Mouse (Mus musculus): ENCODE measurements at regions not wholly inside any gene's neighbourhood (a gene's known extent, or its start where the extent isn't known, plus 50 kb on each side); places are given as distances from the start of the nearest gene placed in this dataset.

DNA sequence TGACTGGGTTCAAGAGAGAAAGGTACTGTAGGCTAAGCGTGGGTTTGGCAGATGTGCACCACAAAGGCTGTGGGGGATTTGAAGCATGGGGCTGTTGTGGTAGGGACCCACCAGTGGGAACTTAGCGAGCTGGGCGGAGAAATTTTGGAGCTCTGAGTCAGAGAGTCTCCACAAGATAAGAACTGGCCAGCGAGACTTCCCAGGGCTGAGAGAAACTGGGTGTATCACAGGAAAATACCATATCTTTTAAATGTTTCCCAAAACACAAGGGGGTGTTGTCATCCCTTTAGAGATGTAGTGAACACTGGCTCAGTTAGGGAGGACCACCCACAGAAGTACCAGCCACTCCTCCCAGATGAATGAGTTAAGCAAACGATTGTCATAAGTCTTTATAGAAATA is 107.3 kb upstream of the Arid2 start:
- Histone ChIP-seq H3K27me3 (ENCODE audit: insufficient read depth, low read length) (0 out of 2 replicates have a peak, but pooled peaks cover 3% of the 10 kb centered on the region), H3K4me1 (replicated peaks; ENCODE audit: low read depth, low read length) (peaks cover 72% of the 10 kb centered on the region)
- no peak for TF ChIP-seq POU5F1 (IDR thresholded peaks at IDR 0.05; ENCODE audit: borderline replicate concordance, low read length)
- no peak for TF ChIP-seq CTCF (conservative IDR thresholded peaks at IDR 0.05; ENCODE audit: low read length)
- TF ChIP-seq NANOG (IDR thresholded peaks at IDR 0.05; ENCODE audit: borderline replicate concordance, low read length): no peak

DNA sequence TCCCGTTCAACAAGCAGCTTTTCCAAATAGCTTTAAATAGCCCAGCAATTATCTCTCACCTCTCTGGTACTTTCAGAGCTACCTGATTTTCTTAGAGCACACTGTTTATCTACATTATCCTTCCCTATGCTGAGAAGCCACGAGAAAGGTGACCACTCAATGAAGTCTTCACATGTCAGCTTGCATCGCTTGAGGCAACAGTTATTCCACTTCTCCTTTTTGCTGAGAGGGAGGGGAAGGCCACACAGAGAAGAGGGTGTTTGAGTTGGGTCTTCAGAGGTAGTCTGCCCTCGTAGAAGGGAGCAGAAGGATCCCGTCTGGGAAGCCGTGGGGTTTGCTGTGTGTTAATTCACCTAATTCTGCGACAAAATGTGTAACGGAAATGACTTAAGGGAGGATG is 106.3 kb upstream of the Arid2 start:
- H3K27me3 ChIP-seq (ENCODE audit: insufficient read depth, low read length): 0 out of 2 replicates have a peak, but pooled peaks cover 3% of the 10 kb centered on the region
- peaks cover 7% of the 10 kb centered on the region for H3K9me3 ChIP-seq (ENCODE audit: low read length)
- H3K4me1 ChIP-seq (replicated peaks; ENCODE audit: low read depth, low read length): peaks cover 65% of the 10 kb centered on the region
- H3K36me3 ChIP-seq (ENCODE audit: insufficient read depth, low read length): peaks cover 10% of the 10 kb centered on the region; the same call in 1 of the 2 replicates
- no peak overlapping the region for H3K4me3 ChIP-seq (replicated peaks; ENCODE audit: low read length)
- TF ChIP-seq NANOG (IDR thresholded peaks at IDR 0.05; ENCODE audit: borderline replicate concordance, low read length) (no peak), CTCF (conservative IDR thresholded peaks at IDR 0.05; ENCODE audit: low read length) (no peak), POU5F1 (IDR thresholded peaks at IDR 0.05; ENCODE audit: borderline replicate concordance, low read length) (no peak)

More for the DNA sequence above, 107.3 kb upstream of the Arid2 start:
- Histone ChIP-seq H3K9me3 (ENCODE audit: low read length) (peaks cover 1% of the 10 kb centered on the region; the same call in 1 of the 2 replicates), H3K4me3 (replicated peaks; ENCODE audit: low read length) (peak overlapping the region; percentile 77), H3K36me3 (ENCODE audit: insufficient read depth, low read length) (peaks cover 4% of the 10 kb centered on the region; the same call in 1 of the 2 replicates)

DNA sequence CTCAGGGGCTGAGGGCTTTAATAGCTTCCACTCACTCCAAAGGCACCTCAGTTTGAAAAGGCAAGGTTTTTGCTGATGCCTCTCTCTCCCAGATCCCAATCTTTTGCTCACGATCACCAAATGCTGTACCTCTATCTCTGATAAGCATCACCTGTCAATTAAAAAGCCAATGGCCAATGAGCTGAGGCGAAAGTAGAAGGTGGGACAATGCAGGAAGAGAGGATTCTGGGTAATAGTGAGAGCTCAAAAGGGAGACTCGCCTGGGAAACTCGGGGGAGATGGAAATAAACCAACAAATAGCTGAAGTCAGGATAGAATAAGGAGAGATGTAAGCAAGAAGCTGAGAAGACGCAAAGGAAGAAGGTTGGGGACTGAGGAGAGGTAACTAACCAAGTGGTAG is 105.0 kb upstream of the Arid2 start:
- Histone ChIP-seq H3K36me3 (ENCODE audit: insufficient read depth, low read length) (peaks cover 13% of the 10 kb centered on the region; the same call in 1 of the 2 replicates), H3K9me3 (ENCODE audit: low read length) (peaks cover 7% of the 10 kb centered on the region), H3K4me3 (replicated peaks; ENCODE audit: low read length) (peak overlapping the region; percentile 43), H3K27me3 (ENCODE audit: insufficient read depth, low read length) (0 out of 2 replicates have a peak, but pooled peaks cover 3% of the 10 kb centered on the region), H3K4me1 (replicated peaks; ENCODE audit: low read depth, low read length) (peaks cover 51% of the 10 kb centered on the region)
- TF ChIP-seq CTCF (conservative IDR thresholded peaks at IDR 0.05; ENCODE audit: low read length) (no peak), NANOG (IDR thresholded peaks at IDR 0.05; ENCODE audit: borderline replicate concordance, low read length) (no peak), POU5F1 (IDR thresholded peaks at IDR 0.05; ENCODE audit: borderline replicate concordance, low read length) (no peak)

DNA sequence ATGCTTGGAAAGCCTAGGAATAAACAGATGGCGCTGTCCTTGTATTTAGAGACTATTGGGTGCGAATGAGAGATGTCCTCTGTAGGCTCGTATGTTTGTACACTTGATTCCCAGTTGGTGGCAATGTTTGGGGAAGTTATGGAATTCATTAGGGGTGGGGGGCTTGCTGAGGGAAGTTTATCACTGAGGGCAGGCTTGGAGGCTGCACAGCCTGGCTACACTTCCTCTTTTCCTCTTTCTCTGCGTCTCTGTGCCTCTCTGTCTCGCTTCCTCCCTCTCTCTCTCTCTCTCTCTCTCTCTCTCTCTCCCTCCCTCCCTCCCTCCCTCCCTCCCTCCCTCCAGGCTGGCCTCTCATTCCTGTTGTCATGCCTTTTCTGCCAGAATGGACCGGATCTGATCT is 104.2 kb upstream of the Arid2 start:
- H3K9me3 ChIP-seq (ENCODE audit: low read length): peaks cover 7% of the 10 kb centered on the region
- peaks cover 44% of the 10 kb centered on the region for H3K4me1 ChIP-seq (replicated peaks; ENCODE audit: low read depth, low read length)
- H3K4me3 ChIP-seq (replicated peaks; ENCODE audit: low read length): peak overlapping the region; percentile 43; the same call in 1 of the 2 replicates
- no peaks in the 10 kb centered on the region for H3K27me3 ChIP-seq (ENCODE audit: insufficient read depth, low read length)
- peaks cover 18% of the 10 kb centered on the region; the same call in 1 of the 2 replicates for H3K36me3 ChIP-seq (ENCODE audit: insufficient read depth, low read length)
- TF ChIP-seq POU5F1 (IDR thresholded peaks at IDR 0.05; ENCODE audit: borderline replicate concordance, low read length): no peak
- no peak for TF ChIP-seq NANOG (IDR thresholded peaks at IDR 0.05; ENCODE audit: borderline replicate concordance, low read length)
- TF ChIP-seq CTCF (conservative IDR thresholded peaks at IDR 0.05; ENCODE audit: low read length): no peak

DNA sequence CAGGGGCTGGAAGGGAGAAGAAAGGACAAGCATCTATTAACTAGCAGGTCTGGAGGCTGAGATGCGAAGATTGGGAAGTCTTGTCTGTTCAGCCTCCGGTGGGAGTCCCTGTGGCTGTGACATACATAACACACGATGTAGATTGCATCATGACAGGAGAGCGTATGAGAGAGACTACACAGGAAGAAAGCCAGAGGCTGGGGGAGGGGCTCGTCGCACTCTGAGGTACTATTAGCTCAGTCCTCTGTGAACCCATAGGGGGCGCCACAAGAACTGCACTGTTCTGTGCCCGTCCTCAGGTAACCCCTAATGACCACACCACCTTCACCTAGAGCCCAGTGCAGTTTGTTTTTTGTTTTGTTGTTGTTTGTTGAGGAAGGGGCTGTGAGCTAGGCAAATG is 102.7 kb upstream of the Arid2 start:
- H3K4me3 ChIP-seq (replicated peaks; ENCODE audit: low read length): no peak overlapping the region
- H3K4me1 ChIP-seq (replicated peaks; ENCODE audit: low read depth, low read length): peaks cover 31% of the 10 kb centered on the region
- no peaks in the 10 kb centered on the region for H3K27me3 ChIP-seq (ENCODE audit: insufficient read depth, low read length)
- peaks cover 18% of the 10 kb centered on the region for H3K36me3 ChIP-seq (ENCODE audit: insufficient read depth, low read length)
- H3K9me3 ChIP-seq (ENCODE audit: low read length): peaks cover 7% of the 10 kb centered on the region
- TF ChIP-seq NANOG (IDR thresholded peaks at IDR 0.05; ENCODE audit: borderline replicate concordance, low read length): no peak
- TF ChIP-seq CTCF (conservative IDR thresholded peaks at IDR 0.05; ENCODE audit: low read length): no peak; the same call in 1 of the 2 replicates
- TF ChIP-seq POU5F1 (IDR thresholded peaks at IDR 0.05; ENCODE audit: borderline replicate concordance, low read length): no peak

DNA sequence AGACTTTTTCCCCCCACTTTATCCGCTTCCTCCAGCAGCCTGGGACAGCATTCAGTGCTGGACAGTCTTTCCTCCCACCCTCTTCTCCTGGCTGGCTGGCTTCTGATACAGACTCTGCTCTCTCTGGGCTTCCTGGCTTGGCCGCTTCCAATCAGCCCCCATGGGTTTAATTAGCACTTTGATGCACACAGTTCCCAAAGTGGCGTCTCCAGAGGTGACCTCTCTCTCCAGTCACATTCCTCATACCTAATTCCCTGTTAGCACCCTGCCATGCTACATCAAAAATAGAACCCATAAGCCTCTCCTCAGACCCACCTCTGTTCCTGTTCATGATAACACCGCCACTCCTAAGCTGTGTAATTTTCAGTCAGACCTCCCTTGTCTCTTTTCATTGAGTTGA is 101.9 kb upstream of the Arid2 start:
- no peaks in the 10 kb centered on the region for H3K27me3 ChIP-seq (ENCODE audit: insufficient read depth, low read length)
- peaks cover 25% of the 10 kb centered on the region for H3K4me1 ChIP-seq (replicated peaks; ENCODE audit: low read depth, low read length)
- no peak overlapping the region for H3K4me3 ChIP-seq (replicated peaks; ENCODE audit: low read length)
- peaks cover 18% of the 10 kb centered on the region for H3K36me3 ChIP-seq (ENCODE audit: insufficient read depth, low read length)
- TF ChIP-seq NANOG (IDR thresholded peaks at IDR 0.05; ENCODE audit: borderline replicate concordance, low read length): no peak
- no peak for TF ChIP-seq CTCF (conservative IDR thresholded peaks at IDR 0.05; ENCODE audit: low read length)
- TF ChIP-seq POU5F1 (IDR thresholded peaks at IDR 0.05; ENCODE audit: borderline replicate concordance, low read length): no peak
- peaks cover 7% of the 10 kb centered on the region for H3K9me3 ChIP-seq (ENCODE audit: low read length)

DNA sequence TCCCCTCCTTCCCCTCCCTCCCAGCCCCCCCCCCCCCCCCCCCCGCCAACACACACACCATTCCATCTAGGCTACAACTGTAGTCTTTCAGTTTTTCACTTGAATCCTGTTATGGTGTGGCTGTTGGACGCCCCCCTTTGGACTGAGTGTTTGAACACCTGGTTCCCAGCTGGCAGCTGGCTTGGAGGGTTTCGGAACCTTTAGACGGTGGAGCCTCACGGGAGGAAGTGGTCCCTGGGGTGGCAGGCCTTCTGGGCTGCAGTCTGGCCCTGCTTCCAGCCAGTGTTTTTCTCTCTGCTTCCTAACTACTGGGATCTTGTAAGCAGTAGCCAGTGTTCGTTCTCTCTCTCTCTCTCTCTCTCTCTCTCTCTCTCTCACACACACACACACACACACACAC is 101.4 kb upstream of the Arid2 start:
- TF ChIP-seq NANOG (IDR thresholded peaks at IDR 0.05; ENCODE audit: borderline replicate concordance, low read length) (no peak), POU5F1 (IDR thresholded peaks at IDR 0.05; ENCODE audit: borderline replicate concordance, low read length) (no peak), CTCF (conservative IDR thresholded peaks at IDR 0.05; ENCODE audit: low read length) (no peak)

DNA sequence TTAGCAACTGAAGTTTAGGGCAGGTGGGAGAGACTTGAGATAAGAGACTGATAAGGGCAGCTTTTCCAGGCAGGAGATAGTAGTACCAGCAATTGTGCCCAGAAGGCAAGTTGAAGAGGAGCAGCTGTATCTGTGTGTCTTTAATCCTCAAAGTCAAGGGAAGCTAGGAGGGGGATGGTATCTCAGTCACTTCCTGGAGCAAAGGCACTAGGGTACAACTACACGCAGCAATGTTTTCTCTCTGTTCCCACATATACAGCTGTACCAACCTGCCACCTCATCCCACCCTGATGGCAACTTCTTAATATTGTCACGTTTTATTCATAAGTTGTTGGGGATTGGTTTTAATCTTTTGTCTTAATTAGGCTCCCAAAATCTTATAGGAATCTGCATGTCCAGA is 97.8 kb upstream of the Arid2 start:
- Histone ChIP-seq H3K36me3 (ENCODE audit: insufficient read depth, low read length) (peaks cover 18% of the 10 kb centered on the region), H3K27me3 (ENCODE audit: insufficient read depth, low read length) (no peaks in the 10 kb centered on the region), H3K9me3 (ENCODE audit: low read length) (peaks cover 9% of the 10 kb centered on the region), H3K4me3 (replicated peaks; ENCODE audit: low read length) (no peak overlapping the region), H3K4me1 (replicated peaks; ENCODE audit: low read depth, low read length) (no peaks in the 10 kb centered on the region)
- TF ChIP-seq CTCF (conservative IDR thresholded peaks at IDR 0.05; ENCODE audit: low read length) (no peak), POU5F1 (IDR thresholded peaks at IDR 0.05; ENCODE audit: borderline replicate concordance, low read length) (no peak), NANOG (IDR thresholded peaks at IDR 0.05; ENCODE audit: borderline replicate concordance, low read length) (no peak)

More for the DNA sequence above, 101.4 kb upstream of the Arid2 start:
- peaks cover 18% of the 10 kb centered on the region for H3K36me3 ChIP-seq (ENCODE audit: insufficient read depth, low read length)
- peaks cover 7% of the 10 kb centered on the region for H3K9me3 ChIP-seq (ENCODE audit: low read length)
- no peak overlapping the region for H3K4me3 ChIP-seq (replicated peaks; ENCODE audit: low read length)
- no peaks in the 10 kb centered on the region for H3K27me3 ChIP-seq (ENCODE audit: insufficient read depth, low read length)
- peaks cover 20% of the 10 kb centered on the region for H3K4me1 ChIP-seq (replicated peaks; ENCODE audit: low read depth, low read length)

DNA sequence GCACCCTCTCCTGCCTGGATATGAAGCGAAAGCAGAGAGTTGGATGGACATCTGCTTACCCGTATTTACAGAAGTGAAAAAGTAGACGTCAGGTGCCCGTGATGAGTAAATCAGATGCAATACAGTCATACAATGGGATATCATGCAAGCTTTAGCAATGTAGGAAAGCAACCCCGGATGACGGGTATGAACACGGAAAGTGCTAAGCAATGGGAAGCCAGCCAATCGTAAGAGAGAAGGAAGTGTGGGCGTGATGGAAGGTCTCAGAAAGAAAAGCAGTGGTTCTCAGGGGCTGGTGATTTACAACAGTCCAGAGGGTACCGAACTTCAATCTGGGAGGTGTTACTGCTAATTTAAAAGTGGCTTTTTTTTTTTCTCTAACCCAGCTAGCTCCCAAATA is 89.9 kb upstream of the Arid2 start:
- H3K4me3 ChIP-seq (replicated peaks; ENCODE audit: low read length): peak overlapping the region; percentile 65
- peaks cover 32% of the 10 kb centered on the region for H3K4me1 ChIP-seq (replicated peaks; ENCODE audit: low read depth, low read length)
- TF ChIP-seq POU5F1 (IDR thresholded peaks at IDR 0.05; ENCODE audit: borderline replicate concordance, low read length): no peak
- 0 out of 2 replicates have a peak, but pooled peaks cover 3% of the 10 kb centered on the region for H3K9me3 ChIP-seq (ENCODE audit: low read length)
- peaks cover 11% of the 10 kb centered on the region; the same call in 1 of the 2 replicates for H3K36me3 ChIP-seq (ENCODE audit: insufficient read depth, low read length)
- no peaks in the 10 kb centered on the region for H3K27me3 ChIP-seq (ENCODE audit: insufficient read depth, low read length)
